Mouse (Mus musculus) myocyte (in vitro differentiated cells): ENCODE results near the gene Rps27.

Experiments used
- CEBPB ChIP-seq: IDR thresholded peaks from 2 replicates; pipeline ENCODE4 v1.6.1; 2011; ENCODE audit warnings: mild to moderate bottlenecking, moderate library complexity; ENCODE audit not compliant: poor library complexity, insufficient read depth, severe bottlenecking
- E2F4 ChIP-seq: IDR thresholded peaks from one replicate; pipeline ENCODE4 v1.6.1; 2011; ENCODE audit warnings: mild to moderate bottlenecking, control low read depth, moderate library complexity; ENCODE audit not compliant: insufficient read depth
- MAX ChIP-seq: IDR thresholded peaks from one replicate; pipeline ENCODE4 v1.6.1; 2011; ENCODE audit warnings: low read depth, mild to moderate bottlenecking, control low read depth
- POLR2A ChIP-seq: IDR thresholded peaks from one replicate; pipeline ENCODE4 v1.6.1; 2011; ENCODE audit warnings: low read depth, mild to moderate bottlenecking, control low read depth, moderate library complexity; ENCODE audit not compliant: insufficient read length
- TCF12 ChIP-seq: IDR thresholded peaks from one replicate; pipeline ENCODE4 v1.6.1; 2011; ENCODE audit warnings: mild to moderate bottlenecking, control low read depth; ENCODE audit not compliant: poor library complexity, insufficient read depth, severe bottlenecking

DNA sequence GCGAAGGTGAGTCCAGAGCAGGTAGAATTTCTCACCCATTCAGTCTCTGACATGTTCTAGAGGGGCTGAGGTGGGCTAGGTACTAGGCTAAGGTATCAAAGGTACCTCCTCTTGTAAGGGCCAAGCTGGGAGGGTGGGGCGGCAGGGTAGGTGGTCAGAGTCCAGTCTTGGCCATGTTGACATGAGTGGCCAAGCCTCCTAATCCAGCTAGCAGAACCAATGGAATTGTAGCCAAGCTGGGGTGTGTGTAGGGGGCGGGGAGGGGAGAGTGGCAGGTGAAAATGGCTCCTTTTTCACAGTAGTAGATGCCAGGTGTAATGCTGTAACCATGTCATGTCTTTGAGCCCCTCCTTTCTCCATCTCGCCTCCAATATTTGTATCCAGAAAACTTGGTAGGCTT is 45.1 kb upstream of the Rps27 start:
- TF ChIP-seq MAX (no peak), POLR2A (no peak), CEBPB (no peak), E2F4 (no peak), TCF12 (no peak)
